In the genomic region with DNA sequence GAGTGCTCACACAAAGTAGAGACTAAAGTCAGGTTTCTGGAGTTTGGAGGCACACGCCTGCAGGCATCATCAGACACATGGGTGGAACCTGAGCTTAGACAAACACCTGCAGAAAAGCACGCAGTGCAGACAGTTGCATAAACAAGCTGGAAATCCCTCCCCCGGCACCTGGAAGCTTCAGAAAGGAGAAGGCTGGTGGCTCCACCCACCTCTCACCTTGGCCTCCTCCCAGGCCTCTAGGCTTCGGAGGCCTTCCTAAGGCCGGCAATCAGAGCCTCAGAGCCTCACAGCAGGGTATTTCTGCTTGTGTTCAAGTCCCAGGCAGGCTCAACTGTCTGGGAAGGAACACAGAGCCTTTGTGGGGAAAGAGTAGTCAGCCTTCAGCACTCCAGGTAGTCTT, we compare ENCODE assay signal across 8 mouse cellular contexts.
DNase-seq lines count a peak whose midpoint lies in the region; ATAC-seq lines count a peak whose summit lies in the region.
"Had no signal": no experiment of that assay in that cellular context is flagged by ENCODE, and none has a peak within 500 bp of the region (broad histone marks: within the 10 kb centered on the region; RNA-seq: fewer than 3 reads in every experiment).

No protein-coding gene starts in this region.

- peak; percentile 41 for ATAC-seq in intestine, embryonic 16.5 days
- ATAC-seq in liver, embryonic 12.5 days, result no peak

- DNase-seq in urinary bladder, postnatal 14 days (ENCODE audit: low spot score), result peak; percentile 66
- DNase-seq in urinary bladder, postnatal 25 days (ENCODE audit: low spot score), result no peak
- DNase-seq in gastrocnemius, postnatal 25 days, result no peak
- DNase-seq in right cerebral cortex, postnatal 14 days, result no peak
- DNase-seq in urinary bladder, postnatal 10 days (ENCODE audit: low spot score), result no peak
- DNase-seq: retina, postnatal 1 day had no signal

- H3K27me3 ChIP-seq in intestine, embryonic 16.5 days (replicated peaks; ENCODE audit: control insufficient read depth, insufficient read depth, low read length), result no peaks in the 10 kb centered on the region
- no peaks in the 10 kb centered on the region for H3K27me3 ChIP-seq in liver, embryonic 12.5 days (replicated peaks)

- H3K36me3 ChIP-seq in intestine, embryonic 16.5 days (ENCODE audit: control insufficient read depth, insufficient read depth, low read length), result no peaks in the 10 kb centered on the region
- no peaks in the 10 kb centered on the region for H3K36me3 ChIP-seq in liver, embryonic 12.5 days

- WGBS in intestine, embryonic 16.5 days, result 50% methylated on average over 5 of the region's 5 CpGs
- WGBS in liver, embryonic 12.5 days (ENCODE audit: insufficient replicate concordance), result 26% methylated on average over 5 of the region's 5 CpGs

- no peak overlapping the region for H3K4me2 ChIP-seq in intestine, embryonic 16.5 days (ENCODE audit: low read depth, low read length)
- peak overlapping the region; percentile 61 for H3K4me2 ChIP-seq in liver, embryonic 12.5 days

- H3K9me3 ChIP-seq in intestine, embryonic 16.5 days (ENCODE audit: control insufficient read depth, low read length), result no peaks in the 10 kb centered on the region
- H3K9me3 ChIP-seq in liver, embryonic 12.5 days (replicated peaks), result no peaks in the 10 kb centered on the region

- H3K4me1 ChIP-seq in intestine, embryonic 16.5 days (ENCODE audit: control insufficient read depth, insufficient read depth, low read length), result peaks cover 76% of the 10 kb centered on the region
- peaks cover 76% of the 10 kb centered on the region for H3K4me1 ChIP-seq in liver, embryonic 12.5 days

- H3K4me3 ChIP-seq in intestine, embryonic 16.5 days (ENCODE audit: low read length), result no peak overlapping the region
- H3K4me3 ChIP-seq in liver, embryonic 12.5 days, result peak overlapping the region; percentile 25

- peak overlapping the region; percentile 52 for H3K9ac ChIP-seq in intestine, embryonic 16.5 days (ENCODE audit: low read depth, low read length)
- H3K9ac ChIP-seq in liver, embryonic 12.5 days, result peak overlapping the region; percentile 51

- H3K27ac ChIP-seq in intestine, embryonic 16.5 days (ENCODE audit: low read length), result peak overlapping the region; percentile 94
- H3K27ac ChIP-seq in liver, embryonic 12.5 days, result peak overlapping the region; percentile 81
